Mouse (Mus musculus) kidney, postnatal 4 days (tissue): ENCODE measurements at regions not wholly inside any gene's neighbourhood (a gene's known extent, or its start where the extent isn't known, plus 50 kb on each side); places are given as distances from the start of the nearest gene placed in this dataset.
A peak's percentile ranks its signal among the peaks of the same experiment; 100 is the strongest.

Experiments used
- DNase-seq, 2 experiments: peaks; one replicate each; pipeline ENCODE4 v3.0.0; 2021; ENCODE audit warnings: mixed read lengths in 2 of 2

GRCm38 (mm10) chr3:129386522-129386921, 54.0 kb upstream of the Enpep start:
- no peak for DNase-seq

GRCm38 (mm10) chr3:129390506-129390905, 58.0 kb upstream of the Enpep start:
- DNase-seq, result no peak

GRCm38 (mm10) chr3:129391888-129392813, 59.6 kb upstream of the Enpep start:
- peak; percentile 49 to 58 for DNase-seq

GRCm38 (mm10) chr3:129392814-129393804, 60.6 kb upstream of the Enpep start:
- DNase-seq, result peak; percentile 9 to 35

GRCm38 (mm10) chr3:129397481-129397880, 65.0 kb upstream of the Enpep start:
- no peak for DNase-seq

- DNase-seq, result no peak
These were observed 67.8 kb upstream of the Enpep start for GRCm38 (mm10) chr3:129400092-129400924.

GRCm38 (mm10) chr3:129411389-129412054, 79.0 kb upstream of the Enpep start:
- DNase-seq, result no peak

GRCm38 (mm10) chr3:129412126-129412960, 79.8 kb upstream of the Enpep start:
- DNase-seq, result no peak

GRCm38 (mm10) chr3:129412961-129413246, 80.4 kb upstream of the Enpep start:
- DNase-seq, result no peak

- no peak for DNase-seq
These were observed 83.1 kb upstream of the Enpep start for GRCm38 (mm10) chr3:129415656-129416055.

- DNase-seq, result no peak
These were observed 83.8 kb upstream of the Enpep start for GRCm38 (mm10) chr3:129416337-129416736.

GRCm38 (mm10) chr3:129421620-129422239, 89.2 kb upstream of the Enpep start:
- DNase-seq, result peak; percentile 61 to 66

GRCm38 (mm10) chr3:129428750-129429149, 96.2 kb upstream of the Enpep start:
- no peak for DNase-seq

- peak; percentile 63 to 73 for DNase-seq
These were observed 96.9 kb upstream of the Enpep start for GRCm38 (mm10) chr3:129429161-129430111.

GRCm38 (mm10) chr3:129434056-129434455, 98.1 kb upstream of the Elovl6 start:
- DNase-seq, result peak; percentile 16 to 23

GRCm38 (mm10) chr3:129437687-129438086, 94.5 kb upstream of the Elovl6 start:
- DNase-seq, result no peak

- no peak for DNase-seq
These were observed 89.4 kb upstream of the Elovl6 start for GRCm38 (mm10) chr3:129442756-129443155.

- DNase-seq, result no peak
These were observed 87.9 kb upstream of the Elovl6 start for GRCm38 (mm10) chr3:129444221-129444620.

GRCm38 (mm10) chr3:129445961-129446360, 86.2 kb upstream of the Elovl6 start:
- no peak for DNase-seq
